ENCODE assay signal across 8 mouse cellular contexts in genomic region chr17:50190131-50191015, GRCm38 (mm10). TPM values are rescaled to one million over a fixed set of nuclear protein-coding genes. Genes with fewer than 3 reads are reported as not detected.
A peak's percentile ranks its signal among the peaks of the same experiment; 100 is the strongest.
DNase-seq lines count a peak whose midpoint lies in the region; ATAC-seq lines count a peak whose summit lies in the region.

Gene Rftn1, minus strand, starts transcription at chr17:50190674.

- H3K36me3 ChIP-seq in embryonic facial prominence, embryonic 14.5 days (ENCODE audit: control insufficient read depth, insufficient read depth, low read length): no peaks in the 10 kb centered on the region
- H3K36me3 ChIP-seq in heart, embryonic 16.5 days (ENCODE audit: control insufficient read depth, insufficient read depth): no peaks in the 10 kb centered on the region
- no peaks in the 10 kb centered on the region for H3K36me3 ChIP-seq in neural tube, embryonic 13.5 days

- WGBS in embryonic facial prominence, embryonic 14.5 days: 3% methylated on average over 32 of the region's 79 CpGs
- 1% methylated on average over 77 of the region's 79 CpGs for WGBS in heart, embryonic 16.5 days
- WGBS in neural tube, embryonic 13.5 days: under 1% methylated on average over 69 of the region's 79 CpGs

- peaks cover 12% of the 10 kb centered on the region; the same call in 1 of the 2 replicates for H3K27me3 ChIP-seq in embryonic facial prominence, embryonic 14.5 days (replicated peaks; ENCODE audit: control insufficient read depth, insufficient read depth, low read length)
- no peaks in the 10 kb centered on the region for H3K27me3 ChIP-seq in heart, embryonic 16.5 days (ENCODE audit: control insufficient read depth, insufficient read depth, low read length)
- peaks cover 49% of the 10 kb centered on the region for H3K27me3 ChIP-seq in neural tube, embryonic 13.5 days

- no peak within 1 kb of the TSS for H3K27ac ChIP-seq in embryonic facial prominence, embryonic 14.5 days (replicated peaks; ENCODE audit: low read depth, low read length)
- H3K27ac ChIP-seq in heart, embryonic 16.5 days (ENCODE audit: low read length): peak within 1 kb of the TSS; percentile 84
- H3K27ac ChIP-seq in neural tube, embryonic 13.5 days (replicated peaks): peak within 1 kb of the TSS; percentile 42

- peak within 1 kb of the TSS; percentile 78 for H3K4me3 ChIP-seq in embryonic facial prominence, embryonic 14.5 days (ENCODE audit: low read depth, low read length)
- peak within 1 kb of the TSS; percentile 90 for H3K4me3 ChIP-seq in heart, embryonic 16.5 days (ENCODE audit: low read length)
- H3K4me3 ChIP-seq in neural tube, embryonic 13.5 days: peak within 1 kb of the TSS; percentile 68

- peak; percentile 17 for DNase-seq in right cerebral cortex, postnatal 25 days
- no peak for DNase-seq in right cerebral cortex, postnatal 36 days (ENCODE audit: low spot score in 2 of 2)
- no peak for DNase-seq in embryonic facial prominence, embryonic 14.5 days (ENCODE audit: low spot score)
- DNase-seq in kidney, postnatal 14 days: peak; percentile 73
- peak; percentile 46 to 58 for DNase-seq in lung, adult 18-20 months
- DNase-seq in thymus, postnatal 14 days: peak; percentile 88

- peak; percentile 62; the same call in 1 of the 2 replicates for ATAC-seq in embryonic facial prominence, embryonic 14.5 days (ENCODE audit: low read depth)
- peak; percentile 57 for ATAC-seq in heart, embryonic 16.5 days (replicated peaks; ENCODE audit: extremely low read depth, insufficient read depth, low FRiP score)
- ATAC-seq in neural tube, embryonic 13.5 days (ENCODE audit: low read depth): peak; percentile 34

- no peaks in the 10 kb centered on the region for H3K9me3 ChIP-seq in embryonic facial prominence, embryonic 14.5 days (ENCODE audit: control insufficient read depth, low read length)
- H3K9me3 ChIP-seq in heart, embryonic 16.5 days (replicated peaks; ENCODE audit: control insufficient read depth, low read length): no peaks in the 10 kb centered on the region
- no peaks in the 10 kb centered on the region for H3K9me3 ChIP-seq in neural tube, embryonic 13.5 days

- H3K4me1 ChIP-seq in embryonic facial prominence, embryonic 14.5 days (ENCODE audit: control insufficient read depth, insufficient read depth, low read length): no peaks in the 10 kb centered on the region
- H3K4me1 ChIP-seq in heart, embryonic 16.5 days (ENCODE audit: control insufficient read depth, insufficient read depth, low read length): peaks cover 13% of the 10 kb centered on the region
- peaks cover 48% of the 10 kb centered on the region for H3K4me1 ChIP-seq in neural tube, embryonic 13.5 days (replicated peaks)

- H3K4me2 ChIP-seq in embryonic facial prominence, embryonic 14.5 days (ENCODE audit: low read depth, low read length): peak within 1 kb of the TSS; percentile 97
- H3K4me2 ChIP-seq in heart, embryonic 16.5 days (ENCODE audit: low read depth, low read length): peak within 1 kb of the TSS; percentile 95
- H3K4me2 ChIP-seq in neural tube, embryonic 13.5 days: peak within 1 kb of the TSS; percentile 100

- peak within 1 kb of the TSS; percentile 74 for H3K9ac ChIP-seq in embryonic facial prominence, embryonic 14.5 days (ENCODE audit: low read depth, low read length)
- H3K9ac ChIP-seq in heart, embryonic 16.5 days (ENCODE audit: low read length): peak within 1 kb of the TSS; percentile 94
- H3K9ac ChIP-seq in neural tube, embryonic 13.5 days: peak within 1 kb of the TSS; percentile 81

RNA-seq across cellular contexts. Expression of gene Rftn1, which starts in this region (rescaled TPM):
- 14.4 and 15.5 TPM in 2 replicates for polyA plus RNA-seq in embryonic facial prominence, embryonic 14.5 days (2014; fragmentation: Nextera tagmentation; extraction: Ambion mirVana)
- 36.3 and 37.8 TPM in 2 replicates for polyA plus RNA-seq in heart, embryonic 16.5 days (2015; fragmentation: Nextera tagmentation; extraction: Ambion mirVana)
- polyA plus RNA-seq in neural tube, embryonic 13.5 days (2015; fragmentation: Nextera tagmentation; extraction: Ambion mirVana): 18.5 and 18.7 TPM in 2 replicates

Comparison
In these comparisons a context has a peak if more than half of its experiments do, and no peak if none do; other contexts are left out.
1. DNase-seq: peak in right cerebral cortex, postnatal 25 days (single experiment), kidney, postnatal 14 days (single experiment), lung, adult 18-20 months (2 of 2) and thymus, postnatal 14 days (single experiment); none in right cerebral cortex, postnatal 36 days (0 of 2) and embryonic facial prominence, embryonic 14.5 days (single experiment).
2. Peak in every context shown above with its lines, with median percentiles within 50 percentile points of each other: ATAC-seq, H3K4me2 ChIP-seq, H3K4me3 ChIP-seq and H3K9ac ChIP-seq.